Mouse (Mus musculus) lung, postnatal 4 days (tissue): ENCODE measurements around the gene Pdss2.

Source experiments
- DNase-seq, 2 experiments: peaks; one replicate each; pipeline ENCODE4 v3.0.0; 2021

Pdss2 gene

DNA sequence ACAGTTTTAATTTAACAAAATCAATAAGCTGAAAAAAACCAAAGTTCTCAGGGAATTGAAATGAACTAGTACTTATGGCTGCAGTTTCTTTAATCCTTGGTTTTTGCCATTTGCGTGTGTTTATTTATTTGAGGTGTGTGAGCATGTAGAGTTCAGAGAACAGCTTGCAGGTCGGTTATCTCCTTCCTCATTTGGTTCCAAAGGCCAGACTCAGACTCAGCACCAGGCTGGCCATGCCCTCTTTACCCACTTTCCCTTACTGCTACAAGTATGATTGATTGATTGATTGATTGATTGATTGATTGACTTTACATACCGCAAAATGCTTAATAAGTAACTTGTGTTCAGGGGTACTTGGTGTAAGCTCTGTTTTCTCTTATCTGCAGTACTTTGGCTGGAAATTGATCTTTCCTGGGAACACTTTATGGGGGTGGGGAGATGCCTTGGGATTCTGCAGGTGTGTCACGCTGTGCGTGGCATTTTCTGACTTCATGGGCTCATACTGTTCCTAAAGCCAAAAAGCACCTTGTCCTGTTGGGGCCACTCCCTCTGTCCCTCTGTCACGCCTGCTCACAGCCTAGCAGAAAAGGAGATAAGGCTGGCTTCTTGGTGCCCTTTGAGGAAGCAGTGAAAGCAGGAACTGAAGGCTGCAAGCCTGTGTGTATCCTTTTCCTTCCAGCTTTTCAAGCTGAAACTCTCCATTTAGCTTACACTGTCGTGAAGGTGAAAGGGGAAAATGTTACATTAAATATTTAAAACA lies 91.6 kb downstream of the Pdss2 start:
- DNase-seq: no peak

DNA sequence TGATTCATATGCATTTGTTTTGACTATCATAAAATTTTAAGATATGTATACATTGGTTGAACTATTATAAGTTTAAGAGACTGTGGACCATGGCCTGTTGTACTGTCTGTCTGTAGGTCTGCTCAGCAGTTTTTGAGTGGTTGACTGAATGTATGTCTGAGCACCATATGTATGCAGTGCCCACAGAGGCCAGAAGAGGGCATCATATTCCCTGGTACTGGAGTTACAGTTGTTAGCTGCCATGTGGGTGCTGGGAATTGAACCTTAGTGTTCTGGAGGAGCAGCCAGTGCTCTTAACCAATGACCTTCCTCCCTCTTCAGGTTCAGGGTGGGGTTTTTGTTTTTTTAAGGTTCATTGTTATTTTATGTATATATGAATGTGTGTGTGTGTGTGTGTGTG lies 93.9 kb downstream of the Pdss2 start:
- no peak for DNase-seq

DNA sequence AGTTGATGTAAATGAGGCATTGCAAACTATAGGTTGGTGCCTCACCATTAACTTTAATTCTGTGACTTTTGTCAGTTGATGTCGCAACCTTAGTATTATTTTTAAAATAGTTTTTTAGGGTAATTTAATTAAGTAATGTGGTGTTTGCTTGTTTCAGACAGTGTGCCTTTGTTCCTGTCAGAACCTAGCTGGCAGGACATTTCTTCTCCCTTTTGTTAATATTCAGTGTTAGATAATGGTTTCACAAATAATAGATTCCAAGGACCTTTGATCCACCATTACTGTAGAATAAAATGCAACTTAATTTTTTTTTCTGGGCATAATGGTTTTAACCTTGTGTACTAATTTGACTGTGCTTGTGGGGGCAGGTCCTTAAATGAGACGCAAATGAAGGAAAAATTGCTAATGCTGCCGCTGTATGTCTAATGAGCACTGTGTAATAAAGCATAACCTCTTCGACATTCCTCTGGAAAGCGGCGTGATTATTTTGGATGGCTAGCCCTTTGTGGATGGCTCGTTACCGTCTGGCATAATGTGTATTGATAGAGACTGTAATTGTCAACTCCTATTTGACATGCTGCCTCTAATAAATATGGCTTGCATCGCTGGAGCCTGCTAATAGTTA lies 96.2 kb downstream of the Pdss2 start:
- DNase-seq: no peak

DNA sequence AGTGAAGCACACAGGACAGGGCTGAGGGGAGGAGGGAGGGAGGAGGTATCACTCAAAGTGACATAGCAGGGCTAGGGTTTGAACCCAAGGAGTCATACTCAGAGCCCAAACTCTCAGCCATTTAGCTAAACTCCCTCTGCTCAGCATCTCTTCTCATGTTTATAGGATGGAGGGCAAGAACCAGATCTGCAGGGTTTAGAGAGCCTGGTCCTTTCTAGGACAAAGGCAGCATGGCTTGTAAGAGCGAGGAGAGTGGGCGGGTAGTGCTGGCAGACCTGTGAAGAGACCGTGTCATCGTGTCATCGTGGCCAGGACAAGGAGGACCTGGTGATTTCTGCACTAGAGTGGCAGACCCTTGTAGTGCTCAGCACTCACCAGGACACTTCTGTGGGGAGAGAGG lies 99.7 kb downstream of the Pdss2 start:
- DNase-seq: no peak

DNA sequence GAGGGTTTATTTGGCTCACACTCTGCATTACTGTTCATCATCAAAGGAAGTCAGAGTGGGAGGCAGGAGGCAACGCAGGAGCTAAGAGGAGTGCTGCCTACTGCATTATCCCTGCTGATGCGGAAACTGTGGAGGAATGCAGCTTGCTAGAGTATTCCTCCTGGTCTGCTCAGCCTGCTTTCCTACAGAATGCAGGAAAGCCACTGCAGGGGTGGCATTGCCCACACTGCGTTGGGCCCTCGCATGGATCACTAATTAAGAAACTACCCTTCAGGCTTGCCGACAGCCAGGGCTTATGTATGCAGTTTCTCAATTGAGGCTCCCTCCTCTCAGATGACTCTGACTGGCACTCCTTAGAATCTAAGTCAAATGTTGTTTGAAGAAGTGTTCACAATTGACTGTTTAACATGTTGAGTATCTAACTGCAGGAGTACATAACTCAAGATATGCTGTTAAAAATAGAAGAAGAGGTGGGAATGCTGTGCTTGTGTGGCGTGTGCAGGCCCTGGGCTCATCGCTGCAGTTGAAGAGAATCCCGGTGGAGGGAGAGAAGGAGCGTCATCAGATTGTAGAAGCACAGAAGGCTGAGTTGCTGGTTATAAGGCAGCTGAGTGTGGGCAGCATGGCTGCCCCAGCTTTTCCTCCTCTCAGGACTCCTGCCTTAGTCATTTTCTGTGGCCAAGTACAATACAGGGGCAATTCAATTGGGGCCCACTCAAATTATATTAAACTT lies 101.3 kb downstream of the Pdss2 start:
- no peak for DNase-seq

DNA sequence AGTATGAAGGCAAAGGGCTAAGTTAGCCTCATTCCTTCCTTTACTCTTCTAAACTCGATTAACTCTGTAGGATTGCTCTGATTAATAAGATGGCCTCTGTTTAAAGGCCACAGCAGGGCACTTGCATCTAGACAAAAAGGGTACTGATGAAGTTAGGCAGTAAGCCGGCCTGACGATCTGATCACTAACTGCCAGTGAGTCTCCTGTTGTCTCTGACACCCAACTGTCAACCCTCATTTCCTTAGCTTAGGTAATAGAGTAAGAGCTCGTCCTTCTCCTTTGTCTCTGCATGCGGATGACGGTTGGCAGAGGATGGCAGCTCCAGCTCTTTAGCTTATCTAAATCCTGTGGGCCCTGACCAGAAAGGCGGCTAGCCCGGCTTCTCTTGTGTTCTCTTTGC lies 102.1 kb downstream of the Pdss2 start:
- DNase-seq: no peak

DNA sequence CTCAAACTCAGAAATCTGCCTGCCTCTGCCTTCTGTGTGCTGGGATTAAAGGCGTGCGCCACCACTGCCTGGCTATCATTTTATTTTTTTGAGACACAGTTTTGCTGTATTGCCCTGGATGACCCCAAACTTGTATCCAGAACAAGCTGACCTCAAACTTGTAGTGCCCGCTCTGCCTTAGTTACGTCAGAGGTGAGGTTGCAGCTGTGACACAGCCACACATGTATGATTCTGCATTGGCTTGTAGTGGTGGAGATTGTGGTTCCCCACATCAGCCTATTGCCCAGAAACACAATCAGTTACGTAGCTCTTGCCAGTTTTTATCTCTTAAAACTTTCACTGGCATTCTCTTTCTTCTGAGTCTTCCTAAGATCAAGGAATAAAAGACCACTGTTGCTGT lies 108.5 kb downstream of the Pdss2 start:
- no peak for DNase-seq

DNA sequence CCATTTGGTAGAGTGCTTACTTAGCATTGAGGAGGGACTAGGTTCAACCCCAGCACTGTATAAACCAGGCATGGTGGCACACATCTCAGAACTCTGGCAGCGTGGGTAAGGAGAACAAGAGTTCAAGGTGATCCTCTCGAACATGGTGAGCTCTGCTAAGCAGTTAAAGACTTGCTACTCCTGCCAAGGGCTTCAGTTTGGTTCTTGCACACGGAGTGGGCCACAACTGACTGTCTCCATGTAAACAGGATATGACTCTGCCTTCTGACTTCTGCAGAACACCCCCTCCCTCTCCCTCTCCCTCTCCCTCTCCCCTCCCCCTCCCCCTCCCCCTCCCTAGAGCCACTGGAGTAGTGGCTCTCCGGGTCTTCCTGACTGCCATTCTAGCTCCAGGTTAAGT lies 109.4 kb downstream of the Pdss2 start:
- no peak for DNase-seq

DNA sequence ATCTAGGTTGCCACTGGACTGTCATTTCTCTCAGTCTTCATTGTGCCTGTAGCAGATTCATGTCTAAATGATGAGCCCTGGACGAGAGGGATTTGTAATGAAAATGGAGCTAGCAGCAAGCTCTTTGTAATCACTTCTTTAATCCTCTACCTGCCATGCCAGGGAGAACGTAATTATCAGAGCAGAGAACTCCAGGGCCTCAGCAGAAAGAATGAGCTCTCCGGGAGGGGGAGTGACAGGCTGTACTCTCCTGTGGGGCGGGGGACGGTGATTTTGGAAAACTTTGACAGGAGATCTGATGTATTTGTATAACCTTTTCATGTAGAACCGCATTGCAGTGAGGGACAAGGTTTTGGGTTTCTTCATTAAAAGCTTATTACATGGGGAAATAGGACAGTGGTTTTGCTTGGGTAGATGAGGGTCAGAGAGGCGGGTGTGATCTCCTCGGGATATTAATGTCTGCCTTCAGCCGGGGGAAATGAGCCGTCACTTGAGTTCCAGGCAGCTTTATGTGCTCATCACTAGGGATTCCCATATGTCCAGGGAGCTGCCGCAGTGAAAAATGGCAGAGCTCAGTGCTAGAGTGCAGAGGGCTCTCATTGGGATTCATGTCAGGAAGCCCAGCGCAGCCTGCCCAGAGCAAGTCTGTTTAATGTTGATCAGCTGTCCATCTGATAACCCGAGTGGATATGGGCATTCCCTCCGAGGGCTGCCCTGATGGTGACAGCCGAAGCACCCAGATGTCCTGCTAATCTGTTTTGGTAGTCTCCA lies 110.8 kb downstream of the Pdss2 start:
- DNase-seq: no peak

DNA sequence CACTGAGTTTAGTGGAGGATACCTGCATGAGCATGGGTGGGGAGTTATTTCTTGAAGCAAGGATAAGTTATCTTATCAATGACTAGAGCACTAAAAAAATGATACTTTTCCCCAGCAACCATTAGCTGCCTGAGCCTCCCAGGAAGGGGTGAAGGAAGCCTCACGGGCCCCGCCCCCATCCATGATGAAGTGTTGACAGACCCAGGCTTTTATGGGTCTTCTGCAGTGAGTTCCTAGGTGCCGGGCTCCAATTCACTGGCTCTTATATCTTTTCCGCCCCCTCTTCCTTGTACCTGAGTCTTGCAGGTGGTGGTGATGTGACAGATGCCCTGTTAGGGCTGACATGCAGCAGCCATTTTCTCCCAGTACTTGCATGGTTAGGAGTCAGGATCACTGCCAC lies 114.6 kb downstream of the Pdss2 start:
- DNase-seq: no peak

DNA sequence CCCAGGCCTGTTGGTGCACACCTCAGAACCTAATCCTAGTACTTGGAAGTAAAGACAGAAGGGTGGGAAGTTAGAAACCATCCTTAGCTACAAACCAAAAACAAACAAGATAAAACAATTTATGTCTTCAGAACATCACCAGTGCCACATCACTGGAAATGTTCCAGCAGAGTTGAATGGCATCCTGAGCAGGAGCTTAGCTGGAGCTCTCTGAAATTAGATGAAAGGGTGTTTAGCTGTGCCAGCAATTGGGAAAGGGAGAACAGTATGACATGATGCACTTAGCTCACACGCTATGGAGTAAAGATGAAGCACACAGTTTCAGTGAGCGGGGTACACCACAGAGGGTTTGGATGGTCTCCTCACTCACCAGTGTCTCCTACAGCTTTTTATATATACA lies 115.8 kb downstream of the Pdss2 start:
- no peak for DNase-seq

DNA sequence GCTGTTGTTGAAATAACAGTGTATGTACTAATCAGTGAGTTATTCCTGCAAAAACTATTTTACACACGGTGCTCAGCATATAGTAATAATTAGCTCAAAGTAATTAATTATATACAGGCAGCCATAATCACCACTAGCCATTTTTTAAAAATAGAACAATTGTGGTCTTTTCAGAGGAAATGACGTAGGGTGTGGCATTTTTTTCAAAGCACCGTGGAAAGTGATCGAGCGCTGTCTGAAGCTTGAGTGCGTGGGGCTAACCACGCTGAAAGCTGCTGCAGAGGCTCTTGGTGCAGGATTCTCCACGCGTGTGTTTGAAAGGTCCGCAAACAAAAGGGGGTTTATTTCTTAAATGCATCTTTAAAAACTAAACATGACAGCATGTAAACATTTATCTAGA lies 118.5 kb downstream of the Pdss2 start:
- no peak for DNase-seq

DNA sequence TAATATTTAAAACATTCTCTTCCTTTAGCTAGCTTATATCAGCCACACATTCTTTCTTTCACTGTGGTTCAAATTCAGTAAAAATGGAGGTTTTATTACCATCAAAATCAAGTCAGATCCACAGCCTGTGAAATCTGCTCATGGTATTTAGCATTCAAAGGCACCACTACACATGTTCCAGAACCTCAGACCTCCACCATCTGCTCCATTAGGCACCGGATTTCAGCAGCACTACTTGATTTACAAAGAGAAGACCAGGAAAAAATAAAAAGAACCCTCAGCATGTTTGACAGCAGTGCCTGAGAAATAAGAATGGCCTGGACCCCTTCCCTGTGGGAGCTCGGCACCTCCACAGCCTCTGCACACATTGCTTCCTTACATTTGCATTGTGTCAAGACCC lies 128.4 kb downstream of the Pdss2 start:
- no peak for DNase-seq

DNA sequence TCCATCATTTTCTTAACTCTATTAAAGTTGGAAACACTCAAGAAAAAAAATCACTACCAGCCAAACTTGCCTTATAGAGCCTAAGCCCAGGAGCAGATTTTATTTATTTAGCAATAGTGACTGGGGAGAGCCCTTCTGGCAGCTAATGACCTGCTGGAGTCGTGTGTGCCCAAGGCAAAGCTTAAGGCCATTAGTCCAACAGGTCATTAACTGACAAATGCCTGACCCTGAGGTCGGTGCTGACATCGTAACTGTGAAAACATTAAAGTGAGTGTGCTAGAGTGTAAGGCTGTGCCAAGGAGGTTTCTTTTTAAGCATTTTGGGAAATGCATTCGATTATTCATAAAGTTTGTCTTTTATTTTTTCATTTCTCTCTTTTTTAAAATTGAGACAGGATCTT lies 136.6 kb downstream of the Pdss2 start:
- no peak for DNase-seq

DNA sequence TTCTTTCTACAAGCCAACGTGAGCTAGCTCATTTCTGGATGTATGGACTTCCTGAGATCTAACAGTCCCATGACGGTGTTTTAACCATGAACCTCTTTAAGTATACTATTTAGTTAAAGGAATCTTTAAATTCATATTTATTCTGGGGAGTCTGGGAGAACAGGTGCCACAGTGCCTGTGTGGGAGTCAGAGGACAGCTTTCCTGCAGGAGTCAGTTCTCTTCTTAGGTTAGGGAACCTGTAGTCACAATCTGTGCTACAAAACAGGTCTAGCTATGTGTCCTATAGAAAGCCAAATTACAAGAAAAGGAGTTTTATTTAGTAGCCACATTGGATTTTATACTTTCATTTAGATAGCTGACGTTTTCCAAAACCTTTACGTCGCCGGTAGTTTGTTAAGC lies 141.7 kb downstream of the Pdss2 start:
- no peak for DNase-seq

DNA sequence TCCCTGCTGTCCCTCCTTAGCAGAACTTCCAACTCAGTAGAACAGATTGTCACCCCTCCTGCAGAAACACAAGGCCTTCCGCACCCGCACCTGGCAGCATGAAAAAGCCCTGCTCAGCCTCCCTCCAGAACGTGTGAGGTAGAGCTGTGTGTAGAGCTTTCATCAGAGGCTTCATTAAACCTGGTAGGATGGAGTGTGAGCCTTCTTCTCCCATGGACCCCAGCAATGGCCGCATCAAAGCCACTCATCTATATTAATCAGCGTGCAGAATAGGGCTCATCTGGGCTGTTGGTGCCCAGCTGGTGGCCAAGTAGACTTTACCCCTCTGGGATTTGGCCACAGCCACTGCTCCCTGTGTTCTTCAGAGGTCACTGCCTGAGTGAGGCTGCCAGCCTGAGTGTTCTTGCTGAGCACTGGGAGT lies 142.2 kb downstream of the Pdss2 start:
- DNase-seq: no peak

DNA sequence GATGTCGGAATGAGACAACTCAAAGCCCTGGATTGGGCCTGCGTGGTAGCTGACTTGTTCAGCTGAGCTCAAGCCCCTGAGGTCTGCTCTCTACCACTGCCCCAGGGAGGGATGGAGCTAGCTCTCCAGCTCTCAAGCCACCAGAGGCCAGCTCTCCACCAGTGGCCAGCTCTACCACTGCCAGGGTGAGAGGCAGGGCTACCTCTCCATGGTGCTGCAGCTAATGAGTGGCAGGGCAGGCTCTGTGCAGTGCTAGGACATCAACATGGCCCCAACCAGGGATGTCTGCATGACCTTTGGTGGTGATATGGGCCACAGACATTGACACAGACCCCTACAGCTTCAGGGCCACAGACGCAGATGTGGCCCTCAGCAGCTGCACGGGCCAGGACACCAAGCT lies 144.6 kb downstream of the Pdss2 start:
- DNase-seq: no peak

DNA sequence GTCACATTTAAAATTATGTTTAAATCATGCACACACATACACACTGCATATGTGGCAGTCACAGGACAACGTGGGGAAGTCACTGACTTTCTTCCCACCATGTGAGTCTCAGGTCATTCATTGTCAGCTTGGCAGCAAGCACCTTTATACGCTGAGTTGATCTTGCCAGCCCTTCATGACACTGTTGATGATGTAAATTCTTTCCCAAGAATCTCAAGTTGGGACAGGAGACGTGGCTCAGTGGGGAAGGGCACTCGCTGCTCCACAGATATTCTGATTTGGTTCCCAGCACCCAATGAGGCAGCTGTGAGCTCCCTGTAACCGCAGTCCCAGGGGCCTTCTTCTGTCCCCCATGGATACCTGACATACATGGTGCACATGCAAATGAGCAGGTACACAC lies 147.3 kb downstream of the Pdss2 start:
- DNase-seq: no peak

DNA sequence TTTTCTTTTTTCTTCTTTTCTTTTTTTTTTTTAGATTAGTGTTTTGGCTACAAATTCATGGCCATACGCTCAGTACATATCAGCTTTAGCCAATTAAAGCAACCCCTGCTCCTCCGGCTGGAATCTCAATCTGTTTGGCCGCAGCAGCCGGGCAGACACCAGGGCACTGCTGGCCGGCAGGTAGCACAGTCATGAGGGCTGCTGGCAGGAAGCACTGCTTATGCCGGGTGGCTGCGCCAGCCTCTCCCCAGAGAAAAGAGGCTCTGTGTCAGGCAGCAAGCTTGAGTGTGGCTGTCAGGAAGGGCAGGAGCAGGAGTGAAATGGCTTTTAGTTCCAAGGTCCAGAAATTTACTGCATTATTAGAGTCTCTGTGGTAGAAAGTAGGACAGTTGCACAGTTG lies 151.0 kb downstream of the Pdss2 start:
- peak; percentile 13 to 35 for DNase-seq

DNA sequence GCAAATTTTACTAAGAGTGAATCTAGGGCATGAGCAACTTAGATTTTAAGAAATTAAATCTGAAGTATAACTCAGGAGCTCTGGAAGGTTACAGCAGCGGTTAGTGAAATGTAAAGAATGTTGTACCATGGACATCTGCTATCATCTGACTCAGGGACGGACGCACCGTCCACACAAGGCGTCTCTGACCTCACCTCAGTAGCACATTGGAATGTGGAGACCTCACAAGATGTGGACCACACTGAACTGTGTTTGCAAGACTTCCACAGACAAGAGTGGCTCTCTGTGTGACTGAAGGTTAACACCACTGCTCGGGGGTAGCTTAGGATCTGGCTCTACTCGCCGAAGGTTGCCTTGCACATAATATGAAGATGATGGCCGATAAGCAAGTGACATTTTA lies 151.7 kb downstream of the Pdss2 start:
- no peak for DNase-seq

DNA sequence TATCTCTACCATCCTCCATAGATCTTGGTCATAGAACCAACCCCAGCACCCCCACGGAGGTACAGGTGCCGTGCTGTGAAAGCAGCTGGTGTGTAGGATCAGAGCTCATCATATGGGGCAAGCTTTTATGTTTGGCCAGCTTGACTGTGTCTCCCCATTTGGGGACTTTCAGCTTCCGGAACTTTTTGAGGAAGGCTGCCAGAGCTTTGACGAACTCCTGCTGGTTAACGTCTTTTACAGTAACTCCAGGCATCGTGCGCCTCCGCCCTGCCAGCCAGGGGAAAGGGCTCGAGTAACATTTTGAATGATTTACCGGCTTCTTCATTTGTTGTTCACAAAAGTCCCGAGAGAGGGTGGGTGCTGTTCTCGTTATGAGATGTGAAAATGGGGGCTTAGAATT lies 152.4 kb downstream of the Pdss2 start:
- peak; percentile 14 to 35 for DNase-seq

DNA sequence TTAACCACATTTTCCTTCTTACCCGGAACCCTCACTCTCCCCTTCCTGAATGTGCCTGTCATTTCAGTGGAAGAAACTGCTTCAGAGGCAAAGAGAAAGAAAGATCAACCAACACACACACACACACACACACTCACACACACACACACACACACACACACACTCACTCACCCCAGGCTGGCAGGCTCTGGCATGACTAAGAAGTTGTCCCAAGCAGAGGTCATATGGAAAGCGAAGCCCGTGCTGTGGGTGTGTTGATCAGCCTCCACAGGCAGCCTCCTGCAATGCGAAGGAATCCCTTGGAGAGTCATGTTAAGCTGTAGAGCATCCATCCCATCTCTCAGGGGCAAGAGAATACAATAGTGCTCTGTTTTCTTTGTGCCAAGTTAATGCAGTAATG lies 154.0 kb downstream of the Pdss2 start:
- DNase-seq: no peak

DNA sequence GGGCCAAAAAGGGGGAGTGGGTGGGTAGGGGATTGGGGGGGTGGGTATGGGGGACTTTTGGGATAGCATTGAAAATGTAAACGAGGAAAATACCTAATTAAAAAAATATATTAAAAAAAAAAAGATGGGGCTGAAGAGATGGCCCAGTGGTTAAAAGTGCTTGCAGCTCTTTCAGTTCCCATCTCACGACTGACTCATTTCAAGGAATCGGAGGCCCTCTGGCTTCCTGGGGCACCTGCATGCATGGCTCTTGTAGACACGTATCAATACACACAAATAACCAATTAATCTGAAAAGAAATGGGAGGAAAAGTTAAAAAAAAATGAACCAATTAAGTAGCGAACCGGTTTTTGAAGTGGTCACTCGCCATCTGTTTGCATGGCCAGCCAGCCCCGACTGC lies 155.5 kb downstream of the Pdss2 start:
- no peak for DNase-seq

DNA sequence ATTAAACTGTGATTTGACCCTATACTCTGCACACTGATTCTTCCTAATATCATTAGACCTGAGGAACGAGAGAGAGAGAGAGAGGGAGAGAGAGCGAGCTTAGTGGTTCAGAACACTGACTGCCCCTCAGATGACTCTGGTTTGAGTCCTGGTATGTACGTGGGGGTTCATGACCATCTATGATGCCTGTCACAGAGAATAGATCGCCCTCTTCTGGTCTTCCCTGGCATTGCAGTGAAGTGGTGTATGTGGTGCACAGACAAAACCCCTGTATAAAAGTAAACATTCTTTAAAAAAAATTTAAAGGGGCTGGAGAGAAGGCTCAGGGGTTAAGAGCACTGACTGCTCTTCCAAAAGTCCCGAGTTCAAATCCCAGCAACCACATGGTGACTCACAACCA lies 157.0 kb downstream of the Pdss2 start:
- DNase-seq: peak in 1 of 2 experiments; percentile 53
